Mouse (Mus musculus) intestine, embryonic 15.5 days (tissue): Measurements from ENCODE around the gene Tab1. TPM values are rescaled to one million over a fixed set of nuclear protein-coding genes. Genes with fewer than 3 reads are reported as not detected.

ENCODE experiments used
- ATAC-seq: fragments of 200-750 bp; cut with Nextera tagmentation; 2 replicates; pipeline ENCODE4 v1.8.0; 2017; ENCODE audit warnings: moderate TSS enrichment, moderate library complexity
- H3K27ac ChIP-seq: fragments of 300-500 bp; sonication (generic); 2 replicates; pipeline ENCODE4 v1.5.1; 2015; ENCODE audit warnings: mild to moderate bottlenecking, inconsistent platforms
- H3K27me3 ChIP-seq: fragments of 300-500 bp; sonication (generic); replicated peaks from 2 replicates; pipeline ENCODE4 v1.6.1; 2015; ENCODE audit warnings: inconsistent platforms
- H3K36me3 ChIP-seq: fragments of 300-500 bp; sonication (generic); 2 replicates; pipeline ENCODE4 v1.6.1; 2015; ENCODE audit warnings: inconsistent platforms
- H3K4me1 ChIP-seq: fragments of 300-500 bp; sonication (generic); replicated peaks from 2 replicates; pipeline ENCODE4 v1.6.1; 2015; ENCODE audit warnings: inconsistent platforms
- H3K4me2 ChIP-seq: fragments of 300-500 bp; sonication (generic); replicated peaks from 2 replicates; pipeline ENCODE4 v1.6.1; 2015; ENCODE audit warnings: mild to moderate bottlenecking, inconsistent platforms
- H3K4me3 ChIP-seq: fragments of 300-500 bp; sonication (generic); replicated peaks from 2 replicates; pipeline ENCODE4 v1.5.1; 2015; ENCODE audit warnings: inconsistent platforms
- H3K9ac ChIP-seq: fragments of 300-500 bp; sonication (generic); 2 replicates; pipeline ENCODE4 v1.6.1; 2015; ENCODE audit warnings: inconsistent platforms
- H3K9me3 ChIP-seq: fragments of 300-500 bp; sonication (generic); 2 replicates; pipeline ENCODE4 v1.6.1; 2016; ENCODE audit warnings: inconsistent platforms
- WGBS: fragments of 180-500 bp; shearing (Covaris S2); methylation state at CpG from one replicate; pipeline ENCODE4 v1.1.7; 2015; 5-methylcytosine and 5-hydroxymethylcytosine counted together
- polyA plus RNA-seq: library from polyadenylated mRNA; unstranded; fragments of >200 nt; fragmentation: Nextera tagmentation; extraction: Ambion mirVana; gene quantifications from 2 replicates; pipeline ENCODE4 v1.2.1, GENCODE M21; 2015

Tab1 gene
- polyA plus RNA-seq, 1 experiment from 2014 or later, result 29.0 TPM

GRCm38 (mm10) chr15:80096406-80096805, 36.5 kb upstream of the Tab1 start:
- 80% methylated on average over 10 of the region's 10 CpGs for WGBS
- H3K27ac ChIP-seq, result peak overlapping the region; percentile 48
- ATAC-seq, result no peak
- peaks cover 14% of the 10 kb centered on the region for H3K27me3 ChIP-seq
- peaks cover 41% of the 10 kb centered on the region for H3K4me1 ChIP-seq
- no peak overlapping the region for H3K4me3 ChIP-seq
- no peaks in the 10 kb centered on the region for H3K9me3 ChIP-seq
- H3K4me2 ChIP-seq, result no peak overlapping the region
- no peak overlapping the region for H3K9ac ChIP-seq
- H3K36me3 ChIP-seq, result no peaks in the 10 kb centered on the region

GRCm38 (mm10) chr15:80096946-80097881, 35.7 kb upstream of the Tab1 start:
- 0 out of 2 replicates have a peak overlapping the region, but pooled peaks have one; percentile 33 for H3K27ac ChIP-seq
- peaks cover 35% of the 10 kb centered on the region for H3K4me1 ChIP-seq
- H3K4me3 ChIP-seq, result no peak overlapping the region
- ATAC-seq, result peak; percentile 71
- H3K9me3 ChIP-seq, result no peaks in the 10 kb centered on the region
- peaks cover 6% of the 10 kb centered on the region for H3K27me3 ChIP-seq
- WGBS, result 20% methylated on average over 18 of the region's 20 CpGs
- H3K36me3 ChIP-seq, result no peaks in the 10 kb centered on the region
- peak overlapping the region; percentile 23; the same call in 1 of the 2 replicates for H3K9ac ChIP-seq
- peak overlapping the region; percentile 34; the same call in 1 of the 2 replicates for H3K4me2 ChIP-seq

DNA sequence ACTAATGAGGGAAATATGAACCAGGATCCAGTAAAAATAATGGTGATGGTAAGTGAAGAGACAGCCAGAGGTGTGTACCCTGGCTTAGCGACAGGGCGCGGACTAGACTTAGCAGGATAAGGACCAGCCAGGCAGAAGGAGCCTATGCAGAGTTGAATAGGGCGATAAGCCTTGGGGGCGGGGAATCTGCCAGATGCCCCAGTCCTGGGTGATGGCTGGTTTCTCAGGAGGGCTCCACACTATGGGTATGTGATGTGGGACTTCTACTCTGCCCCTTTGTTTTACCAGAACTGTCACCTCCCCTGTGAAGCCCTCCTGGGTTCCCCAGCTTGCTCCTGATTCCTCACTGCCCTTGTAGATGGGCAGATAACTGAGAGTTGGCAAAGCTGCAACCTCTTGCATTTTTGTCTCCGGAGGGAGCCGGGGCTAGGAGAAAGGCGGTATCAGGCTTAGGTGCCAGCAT, 34.9 kb upstream of the Tab1 start:
- 37% methylated on average over 8 of the region's 8 CpGs for WGBS
- H3K4me3 ChIP-seq, result no peak overlapping the region
- H3K9me3 ChIP-seq, result no peaks in the 10 kb centered on the region
- no peaks in the 10 kb centered on the region for H3K27me3 ChIP-seq
- peaks cover 31% of the 10 kb centered on the region for H3K4me1 ChIP-seq
- peak; percentile 48; the same call in 1 of the 2 replicates for ATAC-seq
- H3K9ac ChIP-seq, result no peak overlapping the region
- H3K27ac ChIP-seq, result no peak overlapping the region
- no peak overlapping the region for H3K4me2 ChIP-seq
- H3K36me3 ChIP-seq, result no peaks in the 10 kb centered on the region

GRCm38 (mm10) chr15:80098809-80099208, 34.1 kb upstream of the Tab1 start:
- Histone ChIP-seq H3K27ac (no peak overlapping the region), H3K9ac (no peak overlapping the region; the same call in 1 of the 2 replicates), H3K36me3 (no peaks in the 10 kb centered on the region), H3K27me3 (no peaks in the 10 kb centered on the region), H3K9me3 (no peaks in the 10 kb centered on the region), H3K4me2 (no peak overlapping the region), H3K4me3 (no peak overlapping the region), H3K4me1 (peaks cover 31% of the 10 kb centered on the region)
- WGBS, result 36% methylated on average over 9 of the region's 9 CpGs
- no peak for ATAC-seq

DNA sequence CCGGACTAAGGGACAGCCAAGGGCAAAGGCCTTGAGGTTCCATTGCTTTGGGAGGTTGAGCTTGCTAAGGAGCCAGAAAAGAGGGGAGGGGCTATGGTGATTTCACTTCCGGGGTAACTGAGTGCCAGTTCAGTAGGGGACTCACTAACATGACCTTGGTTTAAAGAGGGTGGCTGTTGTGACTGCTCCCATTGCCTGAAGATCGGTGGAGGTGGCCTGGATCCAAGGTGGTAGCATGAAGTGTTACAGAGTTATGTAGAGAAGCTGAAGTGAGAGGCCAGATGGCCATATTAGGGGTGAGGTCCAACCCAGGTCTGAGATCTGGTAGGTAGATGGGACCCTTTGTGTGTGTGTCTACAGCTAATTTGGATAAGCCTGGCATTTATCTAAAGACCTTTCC, 33.5 kb upstream of the Tab1 start:
- 74% methylated on average over 3 of the region's 3 CpGs for WGBS
- no peak for ATAC-seq
- H3K9ac ChIP-seq, result no peak overlapping the region
- no peaks in the 10 kb centered on the region for H3K36me3 ChIP-seq
- no peak overlapping the region for H3K4me3 ChIP-seq
- H3K27me3 ChIP-seq, result no peaks in the 10 kb centered on the region
- no peak overlapping the region for H3K4me2 ChIP-seq
- no peak overlapping the region for H3K27ac ChIP-seq
- peaks cover 31% of the 10 kb centered on the region for H3K4me1 ChIP-seq
- H3K9me3 ChIP-seq, result no peaks in the 10 kb centered on the region

- no peaks in the 10 kb centered on the region for H3K9me3 ChIP-seq
- ATAC-seq, result no peak
- peaks cover 31% of the 10 kb centered on the region for H3K4me1 ChIP-seq
- H3K27me3 ChIP-seq, result no peaks in the 10 kb centered on the region
- no peaks in the 10 kb centered on the region for H3K36me3 ChIP-seq
- H3K4me2 ChIP-seq, result no peak overlapping the region
- WGBS, result 76% methylated on average over 3 of the region's 3 CpGs
- H3K9ac ChIP-seq, result no peak overlapping the region
- H3K4me3 ChIP-seq, result no peak overlapping the region
- no peak overlapping the region for H3K27ac ChIP-seq
These were observed 32.7 kb upstream of the Tab1 start for GRCm38 (mm10) chr15:80100196-80100595.

DNA sequence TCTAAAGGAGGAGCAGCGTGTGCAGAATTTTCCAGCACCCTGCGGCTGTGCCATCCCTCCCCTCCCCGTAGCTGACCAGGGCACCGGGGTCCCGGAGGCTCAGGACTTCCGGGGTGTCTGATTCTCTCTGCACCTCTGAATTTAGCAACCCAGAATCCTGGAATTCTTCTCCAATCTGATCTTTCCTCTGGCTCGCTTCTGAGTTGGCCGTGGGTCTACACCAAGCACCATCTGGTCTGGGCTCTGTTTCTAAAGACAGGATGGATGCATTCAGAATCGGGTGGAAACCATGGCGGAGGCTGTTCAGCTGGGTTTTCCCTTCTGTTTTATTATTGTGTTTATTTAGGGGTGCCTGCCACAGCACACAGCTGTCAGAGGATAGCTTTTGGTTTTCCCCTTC, 32.1 kb upstream of the Tab1 start:
- ATAC-seq, result no peak
- Histone ChIP-seq H3K9ac (no peak overlapping the region), H3K27ac (no peak overlapping the region), H3K4me1 (peaks cover 32% of the 10 kb centered on the region), H3K36me3 (no peaks in the 10 kb centered on the region), H3K27me3 (no peaks in the 10 kb centered on the region), H3K4me2 (no peak overlapping the region), H3K9me3 (no peaks in the 10 kb centered on the region), H3K4me3 (no peak overlapping the region)
- WGBS, result 79% methylated on average over 10 of the region's 10 CpGs

DNA sequence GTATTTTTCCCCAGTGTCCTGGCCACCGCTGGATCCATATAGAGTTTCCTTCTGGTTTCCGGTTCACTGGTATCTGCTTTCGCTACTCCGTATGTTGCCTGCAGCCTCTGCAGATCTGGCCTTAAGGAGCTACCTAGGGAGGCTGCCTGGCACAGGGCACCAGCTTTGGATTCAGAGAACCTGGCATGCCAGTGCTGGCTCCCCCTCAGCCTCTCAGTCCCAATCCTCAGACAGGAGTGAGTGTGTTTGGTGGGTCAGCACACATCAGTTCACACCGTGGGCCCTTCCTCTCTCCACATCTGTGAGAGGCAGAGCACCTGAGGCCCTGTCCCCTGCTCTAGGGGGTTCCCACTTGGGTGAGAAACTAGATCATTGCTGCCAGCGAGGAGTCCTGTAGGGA, 31.4 kb upstream of the Tab1 start:
- Histone ChIP-seq H3K9me3 (no peaks in the 10 kb centered on the region), H3K36me3 (no peaks in the 10 kb centered on the region), H3K9ac (no peak overlapping the region), H3K4me2 (no peak overlapping the region), H3K4me3 (no peak overlapping the region), H3K27me3 (no peaks in the 10 kb centered on the region), H3K4me1 (peaks cover 28% of the 10 kb centered on the region), H3K27ac (no peak overlapping the region)
- ATAC-seq, result no peak
- WGBS, result 84% methylated on average over 6 of the region's 6 CpGs

DNA sequence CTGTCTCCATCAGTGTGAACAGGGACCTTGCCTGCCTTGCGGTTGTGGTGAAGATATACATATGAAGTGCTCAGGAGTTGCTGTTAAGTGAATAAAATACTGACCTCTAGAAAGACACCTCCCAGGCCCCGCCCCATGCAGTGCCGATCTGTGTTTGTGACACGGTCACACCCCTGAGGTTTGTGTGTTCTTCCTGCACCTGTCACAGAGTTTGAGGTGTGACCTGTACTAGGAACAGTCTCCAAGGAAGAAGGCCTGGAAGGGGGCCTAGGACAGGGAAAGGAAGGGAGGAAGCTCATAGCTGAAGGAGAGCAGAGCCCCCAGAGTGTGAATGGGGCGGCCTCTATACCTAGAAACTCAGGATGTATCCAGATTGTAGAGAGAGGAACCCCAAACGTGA, 30.4 kb upstream of the Tab1 start:
- Histone ChIP-seq H3K27ac (no peak overlapping the region), H3K36me3 (no peaks in the 10 kb centered on the region), H3K9me3 (no peaks in the 10 kb centered on the region), H3K4me2 (no peak overlapping the region), H3K4me3 (no peak overlapping the region), H3K9ac (no peak overlapping the region), H3K27me3 (no peaks in the 10 kb centered on the region), H3K4me1 (peaks cover 18% of the 10 kb centered on the region)
- whole genome bisulfite sequencing, result 71% methylated on average over 6 of the region's 6 CpGs
- no peak for ATAC-seq

GRCm38 (mm10) chr15:80105490-80106410, 27.2 kb upstream of the Tab1 start:
- Histone ChIP-seq H3K27me3 (no peaks in the 10 kb centered on the region), H3K4me3 (no peak overlapping the region), H3K9ac (no peak overlapping the region), H3K4me1 (peaks cover 2% of the 10 kb centered on the region), H3K9me3 (no peaks in the 10 kb centered on the region), H3K27ac (peak overlapping the region; percentile 36; the same call in 1 of the 2 replicates), H3K36me3 (no peaks in the 10 kb centered on the region), H3K4me2 (no peak overlapping the region)
- 64% methylated on average over 12 of the region's 12 CpGs for WGBS
- ATAC-seq, result peak; percentile 61; the same call in 1 of the 2 replicates

DNA sequence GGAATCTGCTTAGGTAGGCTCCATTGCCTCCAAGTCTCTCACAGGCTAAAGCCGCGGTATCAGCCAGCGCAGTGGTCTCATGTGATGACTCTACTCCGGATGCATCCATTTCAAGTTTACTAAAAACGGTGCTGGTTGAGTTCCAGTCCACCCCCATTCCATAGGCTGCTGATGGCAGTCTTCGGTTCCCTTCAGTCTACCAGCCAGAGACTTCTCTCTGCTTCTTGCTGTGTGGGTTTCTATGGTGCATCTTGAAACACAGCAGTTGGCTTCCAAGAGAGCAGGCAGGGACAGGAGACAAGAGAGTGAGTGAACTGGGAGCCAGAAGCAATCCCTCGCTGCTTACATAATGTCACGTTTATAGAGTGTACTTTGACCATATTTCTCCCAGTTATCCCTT, 25.8 kb upstream of the Tab1 start:
- no peaks in the 10 kb centered on the region for H3K27me3 ChIP-seq
- H3K27ac ChIP-seq, result no peak overlapping the region
- peaks cover 2% of the 10 kb centered on the region for H3K4me1 ChIP-seq
- H3K4me2 ChIP-seq, result no peak overlapping the region
- no peak overlapping the region for H3K4me3 ChIP-seq
- no peaks in the 10 kb centered on the region for H3K36me3 ChIP-seq
- WGBS, result 94% methylated on average over 8 of the region's 8 CpGs
- no peak overlapping the region for H3K9ac ChIP-seq
- ATAC-seq, result no peak
- no peaks in the 10 kb centered on the region for H3K9me3 ChIP-seq

- WGBS, result 86% methylated on average over 3 of the region's 3 CpGs
- no peak overlapping the region for H3K27ac ChIP-seq
- no peaks in the 10 kb centered on the region for H3K9me3 ChIP-seq
- H3K9ac ChIP-seq, result no peak overlapping the region
- H3K36me3 ChIP-seq, result no peaks in the 10 kb centered on the region
- no peaks in the 10 kb centered on the region for H3K27me3 ChIP-seq
- no peak overlapping the region for H3K4me2 ChIP-seq
- no peak overlapping the region for H3K4me3 ChIP-seq
- no peak for ATAC-seq
- H3K4me1 ChIP-seq, result peaks cover 2% of the 10 kb centered on the region
These were observed 25.4 kb upstream of the Tab1 start for GRCm38 (mm10) chr15:80107575-80107974.
